ENCODE assay signal across 13 mouse cellular contexts in the genomic region with DNA sequence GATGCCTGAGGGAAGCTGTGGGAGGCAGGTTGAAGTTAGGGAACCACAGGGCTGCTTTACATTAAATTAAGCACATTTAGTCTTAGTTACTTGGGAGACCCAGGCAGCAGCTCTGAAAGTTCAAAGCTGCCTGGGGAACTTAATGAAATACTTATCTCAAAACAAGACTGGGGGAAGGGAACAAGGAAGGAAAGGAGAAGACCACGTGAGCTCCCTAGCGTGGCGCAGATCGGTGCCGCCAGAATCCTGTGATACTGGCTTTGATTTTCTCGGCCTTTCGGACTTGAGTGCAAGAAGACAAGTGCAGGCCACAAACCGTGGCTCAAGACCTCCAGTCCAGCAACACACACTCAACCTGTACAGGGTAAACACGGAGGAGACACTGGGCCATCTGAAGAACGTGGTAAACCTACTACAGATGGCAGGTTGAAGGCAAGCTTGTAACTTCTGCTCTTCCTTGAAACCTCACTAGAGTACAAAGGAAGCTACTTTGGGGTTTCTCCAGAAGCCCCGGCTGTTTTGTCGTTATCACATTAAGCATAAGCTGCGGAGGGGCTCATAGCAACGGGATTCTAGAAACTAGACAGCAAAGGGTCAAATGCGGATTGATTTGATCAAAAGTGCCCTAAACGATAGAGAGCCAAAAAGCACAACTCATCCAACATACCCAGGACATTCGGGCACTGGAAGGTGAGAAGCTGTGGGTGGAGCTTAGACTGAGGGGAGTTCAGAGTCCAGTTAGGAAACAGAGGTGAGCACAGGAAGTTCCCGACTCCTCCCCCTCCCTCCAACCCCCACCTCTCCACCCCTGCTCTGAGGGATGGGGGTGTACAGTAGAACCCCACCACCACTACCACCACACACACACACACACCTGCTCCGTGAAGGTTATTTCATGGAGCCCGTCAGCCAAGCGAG. TPM values are rescaled to one million over a fixed set of nuclear protein-coding genes. Genes with fewer than 3 reads are reported as not detected.
A peak's percentile ranks its signal among the peaks of the same experiment; 100 is the strongest.
DNase-seq lines count a peak whose midpoint lies in the region; ATAC-seq lines count a peak whose summit lies in the region.
"Had no signal": no experiment of that assay in that cellular context is flagged by ENCODE, and none has a peak within 500 bp of the region (broad histone marks: within the 10 kb centered on the region; RNA-seq: fewer than 3 reads in every experiment).

No protein-coding gene starts in this region.

- H3K4me3 ChIP-seq in megakaryocyte, embryonic 14.5 days (replicated peaks), result peak overlapping the region; percentile 38
- no peak overlapping the region for H3K4me3 ChIP-seq in embryonic facial prominence, embryonic 13.5 days
- no peak overlapping the region for H3K4me3 ChIP-seq in liver, embryonic 15.5 days (replicated peaks)

- 48% methylated on average over 21 of the region's 21 CpGs for WGBS in embryonic facial prominence, embryonic 13.5 days
- WGBS in liver, embryonic 15.5 days (ENCODE audit: insufficient replicate concordance), result 39% methylated on average over 21 of the region's 21 CpGs

- H3K36me3 ChIP-seq in megakaryocyte, embryonic 14.5 days (replicated peaks; ENCODE audit: low read length), result no peaks in the 10 kb centered on the region
- H3K36me3 ChIP-seq in embryonic facial prominence, embryonic 13.5 days, result no peaks in the 10 kb centered on the region
- H3K36me3 ChIP-seq in liver, embryonic 15.5 days (replicated peaks), result no peaks in the 10 kb centered on the region

- no peak overlapping the region for H3K9ac ChIP-seq in embryonic facial prominence, embryonic 13.5 days
- no peak overlapping the region for H3K9ac ChIP-seq in liver, embryonic 15.5 days

- H3K4me2 ChIP-seq in embryonic facial prominence, embryonic 13.5 days, result 0 out of 2 replicates have a peak overlapping the region, but pooled peaks have one; percentile 5
- H3K4me2 ChIP-seq in liver, embryonic 15.5 days, result peak overlapping the region; percentile 50

- ATAC-seq in megakaryocyte, adult 5-6 weeks (ENCODE audit: poor library complexity, severe bottlenecking), result no peak
- ATAC-seq in embryonic facial prominence, embryonic 13.5 days (ENCODE audit: insufficient number of reproducible peaks, insufficient read depth, low FRiP score, low TSS enrichment, low read depth), result no peak
- ATAC-seq in liver, embryonic 15.5 days (ENCODE audit: insufficient read depth), result peak; percentile 14; the same call in 1 of the 2 replicates
- ATAC-seq in inflammation-experienced regulatory T-cells, adult 6 months, result no peak
- ATAC-seq: midbrain, embryonic 16.5 days had no signal

- H3K4me1 ChIP-seq in megakaryocyte, embryonic 14.5 days, result peaks cover 60% of the 10 kb centered on the region
- H3K4me1 ChIP-seq in embryonic facial prominence, embryonic 13.5 days, result peaks cover 29% of the 10 kb centered on the region
- H3K4me1 ChIP-seq in liver, embryonic 15.5 days (replicated peaks), result peaks cover 57% of the 10 kb centered on the region

- no peaks in the 10 kb centered on the region for H3K9me3 ChIP-seq in megakaryocyte, embryonic 14.5 days
- H3K9me3 ChIP-seq in embryonic facial prominence, embryonic 13.5 days, result no peaks in the 10 kb centered on the region
- H3K9me3 ChIP-seq in liver, embryonic 15.5 days (replicated peaks), result no peaks in the 10 kb centered on the region

- DNase-seq in thymus, postnatal 25 days, result peak; percentile 34
- no peak for DNase-seq in lung, postnatal 10 days
- no peak for DNase-seq in cerebellum, postnatal 4 days (ENCODE audit: low spot score in 2 of 2)
- DNase-seq: gastrocnemius, postnatal 25 days; heart, postnatal 14 days; lung, adult 2 months; spleen, adult 18-20 months had no signal

- no peak overlapping the region for H3K27ac ChIP-seq in embryonic facial prominence, embryonic 13.5 days
- H3K27ac ChIP-seq in liver, embryonic 15.5 days (replicated peaks), result peak overlapping the region; percentile 53; the same call in 1 of the 2 replicates

- peaks cover 24% of the 10 kb centered on the region for H3K27me3 ChIP-seq in megakaryocyte, embryonic 14.5 days (replicated peaks)
- peaks cover 40% of the 10 kb centered on the region for H3K27me3 ChIP-seq in embryonic facial prominence, embryonic 13.5 days
- no peaks in the 10 kb centered on the region for H3K27me3 ChIP-seq in liver, embryonic 15.5 days

RNA-seq across cellular contexts. Expression of a gene that starts 1.5 kb away (rescaled TPM):
- polyA plus RNA-seq in megakaryocyte, embryonic 14.5 days (2012; ENCODE audit: insufficient read depth, low replicate concordance), result 3.3 and 5.9 TPM in 2 replicates
- 67.9 and 68.9 TPM in 2 replicates for total RNA-seq in megakaryocyte, adult 5-6 weeks (2015)
- 61.6 and 62.9 TPM in 2 replicates for total RNA-seq in megakaryocyte, adult 5-6 weeks (2017)
- polyA plus RNA-seq in embryonic facial prominence, embryonic 13.5 days (2015; fragmentation: Nextera tagmentation; extraction: Ambion mirVana), result 4.9 and 6.1 TPM in 2 replicates
- polyA plus RNA-seq in liver, embryonic 15.5 days (2015; fragmentation: Nextera tagmentation; extraction: Ambion mirVana), result 13.3 and 14.5 TPM in 2 replicates
- 10 to 100 TPM; 46.9 to 61.2 (median 57.9) TPM for polyA plus RNA-seq in inflammation-experienced regulatory T-cells, adult 6 months (2017; shearing (Covaris generic))
